In the genomic region with DNA sequence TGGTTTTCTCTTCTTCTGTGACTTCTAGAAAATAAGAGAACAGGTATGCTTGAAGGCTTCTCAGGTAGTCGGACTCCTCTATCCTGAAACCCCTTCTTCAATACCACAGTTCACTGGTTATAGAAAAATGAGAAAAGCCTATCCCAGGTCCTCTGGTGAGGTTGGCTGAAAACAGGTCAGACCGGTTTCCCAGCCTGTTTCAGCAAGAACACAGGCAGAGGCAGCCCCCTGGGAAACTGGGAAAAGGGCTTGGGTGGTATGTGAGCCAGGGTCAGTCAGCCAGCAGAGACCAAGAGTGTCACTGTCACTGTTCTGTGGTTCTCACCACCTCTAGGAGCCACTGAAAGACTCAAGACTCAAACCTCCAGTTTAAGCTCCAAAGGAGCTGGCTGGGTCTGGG, we compare ENCODE assay signal across 13 mouse cellular contexts. TPM values are rescaled to one million over a fixed set of nuclear protein-coding genes. Genes with fewer than 3 reads are reported as not detected.
DNase-seq lines count a peak whose midpoint lies in the region; ATAC-seq lines count a peak whose summit lies in the region.
"Had no signal": no experiment of that assay in that cellular context is flagged by ENCODE, and none has a peak within 500 bp of the region (broad histone marks: within the 10 kb centered on the region; RNA-seq: fewer than 3 reads in every experiment).

No protein-coding gene starts in this region.

- no peak for ATAC-seq in midbrain, embryonic 12.5 days (ENCODE audit: low FRiP score, low read depth)
- ATAC-seq in midbrain, embryonic 11.5 days (ENCODE audit: low FRiP score), result no peak
- no peak for ATAC-seq in hindbrain, embryonic 13.5 days (ENCODE audit: low FRiP score)
- ATAC-seq in midbrain, embryonic 15.5 days (replicated peaks), result no peak

- peak overlapping the region; percentile 30 for H3K27ac ChIP-seq in midbrain, embryonic 12.5 days (replicated peaks)
- H3K27ac ChIP-seq in midbrain, embryonic 11.5 days (ENCODE audit: low read depth, low read length), result no peak overlapping the region
- 0 out of 2 replicates have a peak overlapping the region, but pooled peaks have one; percentile 5 for H3K27ac ChIP-seq in hindbrain, embryonic 13.5 days
- 0 out of 2 replicates have a peak overlapping the region, but pooled peaks have one; percentile 50 for H3K27ac ChIP-seq in midbrain, embryonic 15.5 days

- WGBS in midbrain, embryonic 12.5 days, result 58% methylated on average over 2 of the region's 2 CpGs
- WGBS in midbrain, embryonic 11.5 days, result 63% methylated on average over 2 of the region's 2 CpGs
- WGBS in hindbrain, embryonic 13.5 days, result 45% methylated on average over 2 of the region's 2 CpGs
- WGBS in midbrain, embryonic 15.5 days, result 44% methylated on average over 2 of the region's 2 CpGs

- H3K36me3 ChIP-seq in midbrain, embryonic 12.5 days, result peaks cover 62% of the 10 kb centered on the region
- H3K36me3 ChIP-seq in midbrain, embryonic 11.5 days (ENCODE audit: control insufficient read depth, insufficient read depth, low read length), result peaks cover 13% of the 10 kb centered on the region
- peaks cover 55% of the 10 kb centered on the region for H3K36me3 ChIP-seq in hindbrain, embryonic 13.5 days
- H3K36me3 ChIP-seq in midbrain, embryonic 15.5 days (replicated peaks), result peaks cover 29% of the 10 kb centered on the region

- no peak overlapping the region for H3K4me2 ChIP-seq in midbrain, embryonic 12.5 days (replicated peaks)
- H3K4me2 ChIP-seq in midbrain, embryonic 11.5 days, result no peak overlapping the region
- H3K4me2 ChIP-seq in hindbrain, embryonic 13.5 days, result peak overlapping the region; percentile 21; the same call in 1 of the 2 replicates
- H3K4me2 ChIP-seq in midbrain, embryonic 15.5 days, result no peak overlapping the region

- no peak for DNase-seq in midbrain, embryonic 11.5 days (ENCODE audit: low spot score, missing footprints)
- DNase-seq in kidney, postnatal 10 days, result peak; percentile 70
- no peak for DNase-seq in spleen, adult 12 weeks (ENCODE audit: low spot score)
- DNase-seq in left cerebral cortex, adult 8-10 months (ENCODE audit: low spot score in 2 of 2), result no peak
- no peak for DNase-seq in right cerebral cortex, adult 18-20 months
- DNase-seq: gastrocnemius, postnatal 14 days; retina, postnatal 1 day; thymus, postnatal 25 days had no signal

- H3K9ac ChIP-seq in midbrain, embryonic 12.5 days (replicated peaks), result no peak overlapping the region; the same call in 1 of the 2 replicates
- no peak overlapping the region for H3K9ac ChIP-seq in midbrain, embryonic 11.5 days (ENCODE audit: low read length)
- H3K9ac ChIP-seq in hindbrain, embryonic 13.5 days, result 0 out of 2 replicates have a peak overlapping the region, but pooled peaks have one; percentile 35
- no peak overlapping the region for H3K9ac ChIP-seq in midbrain, embryonic 15.5 days

- H3K9me3 ChIP-seq in midbrain, embryonic 12.5 days, result no peaks in the 10 kb centered on the region
- no peaks in the 10 kb centered on the region for H3K9me3 ChIP-seq in midbrain, embryonic 11.5 days (ENCODE audit: control insufficient read depth, low read length)
- H3K9me3 ChIP-seq in hindbrain, embryonic 13.5 days, result no peaks in the 10 kb centered on the region
- no peaks in the 10 kb centered on the region for H3K9me3 ChIP-seq in midbrain, embryonic 15.5 days

- peak overlapping the region; percentile 1; the same call in 1 of the 2 replicates for H3K4me3 ChIP-seq in midbrain, embryonic 12.5 days
- H3K4me3 ChIP-seq in midbrain, embryonic 11.5 days (ENCODE audit: low read depth, low read length), result no peak overlapping the region
- no peak overlapping the region for H3K4me3 ChIP-seq in hindbrain, embryonic 13.5 days
- H3K4me3 ChIP-seq in midbrain, embryonic 15.5 days, result no peak overlapping the region

- no peaks in the 10 kb centered on the region for H3K27me3 ChIP-seq in midbrain, embryonic 12.5 days
- H3K27me3 ChIP-seq in midbrain, embryonic 11.5 days (ENCODE audit: control insufficient read depth, insufficient read depth, low read length), result no peaks in the 10 kb centered on the region
- H3K27me3 ChIP-seq in hindbrain, embryonic 13.5 days, result no peaks in the 10 kb centered on the region
- no peaks in the 10 kb centered on the region for H3K27me3 ChIP-seq in midbrain, embryonic 15.5 days (replicated peaks)

- H3K4me1 ChIP-seq in midbrain, embryonic 12.5 days, result peaks cover 33% of the 10 kb centered on the region
- peaks cover 15% of the 10 kb centered on the region; the same call in 1 of the 2 replicates for H3K4me1 ChIP-seq in midbrain, embryonic 11.5 days (ENCODE audit: control insufficient read depth, insufficient read depth, low read length)
- peaks cover 40% of the 10 kb centered on the region for H3K4me1 ChIP-seq in hindbrain, embryonic 13.5 days (replicated peaks)
- peaks cover 27% of the 10 kb centered on the region for H3K4me1 ChIP-seq in midbrain, embryonic 15.5 days

RNA-seq across cellular contexts. Expression of a gene that starts 3.5 kb away (rescaled TPM):
- 2,082 and 2,101 TPM in 2 replicates for polyA plus RNA-seq in midbrain, embryonic 12.5 days (2016; fragmentation: Nextera tagmentation; extraction: Ambion mirVana)
- 1,816 and 1,974 TPM in 2 replicates for polyA plus RNA-seq in midbrain, embryonic 11.5 days (2014; fragmentation: Nextera tagmentation; extraction: Ambion mirVana)
- polyA plus RNA-seq in hindbrain, embryonic 13.5 days (2015; fragmentation: Nextera tagmentation; extraction: Ambion mirVana), result 1,788 and 1,829 TPM in 2 replicates
- polyA plus RNA-seq in midbrain, embryonic 15.5 days (2015; fragmentation: Nextera tagmentation; extraction: Ambion mirVana), result 1,751 and 1,836 TPM in 2 replicates
- total RNA-seq in left cerebral cortex, adult 8-10 months (2022), result 10 to 100 TPM; 37.4 to 69.7 (median 61.1) TPM

RNA-seq across cellular contexts. Expression of a gene that starts 25.6 kb away (rescaled TPM):
- 188 and 190 TPM in 2 replicates for polyA plus RNA-seq in midbrain, embryonic 12.5 days (2016; fragmentation: Nextera tagmentation; extraction: Ambion mirVana)
- polyA plus RNA-seq in midbrain, embryonic 11.5 days (2014; fragmentation: Nextera tagmentation; extraction: Ambion mirVana), result 225 and 234 TPM in 2 replicates
- 111 and 113 TPM in 2 replicates for polyA plus RNA-seq in hindbrain, embryonic 13.5 days (2015; fragmentation: Nextera tagmentation; extraction: Ambion mirVana)
- polyA plus RNA-seq in midbrain, embryonic 15.5 days (2015; fragmentation: Nextera tagmentation; extraction: Ambion mirVana), result 86.1 and 99.3 TPM in 2 replicates
- total RNA-seq in left cerebral cortex, adult 8-10 months (2022), result 10 to 100 TPM; 22.3 to 28.6 (median 25.9) TPM

RNA-seq across cellular contexts. Expression of a gene that starts 25.9 kb away (rescaled TPM):
- not detected in 2 replicates for polyA plus RNA-seq in midbrain, embryonic 12.5 days (2016; fragmentation: Nextera tagmentation; extraction: Ambion mirVana)
- not detected in 2 replicates for polyA plus RNA-seq in midbrain, embryonic 11.5 days (2014; fragmentation: Nextera tagmentation; extraction: Ambion mirVana)
- polyA plus RNA-seq in hindbrain, embryonic 13.5 days (2015; fragmentation: Nextera tagmentation; extraction: Ambion mirVana), result 0.36 TPM in 1 of 2 replicates, not detected in the other
- polyA plus RNA-seq in midbrain, embryonic 15.5 days (2015; fragmentation: Nextera tagmentation; extraction: Ambion mirVana), result 0.56 TPM in 1 of 2 replicates, not detected in the other
- not detected for total RNA-seq in left cerebral cortex, adult 8-10 months (2022)
- total RNA-seq: gastrocnemius, postnatal 14 days; megakaryocyte-erythroid progenitor cell, adult 5-6 weeks; MEL had no signal

RNA-seq across cellular contexts. Expression of a gene that starts 26.1 kb away (rescaled TPM):
- not detected in 2 replicates for polyA plus RNA-seq in midbrain, embryonic 12.5 days (2016; fragmentation: Nextera tagmentation; extraction: Ambion mirVana)
- polyA plus RNA-seq in midbrain, embryonic 11.5 days (2014; fragmentation: Nextera tagmentation; extraction: Ambion mirVana), result not detected in 2 replicates
- 0.13 TPM in 1 of 2 replicates, not detected in the other for polyA plus RNA-seq in hindbrain, embryonic 13.5 days (2015; fragmentation: Nextera tagmentation; extraction: Ambion mirVana)
- polyA plus RNA-seq in midbrain, embryonic 15.5 days (2015; fragmentation: Nextera tagmentation; extraction: Ambion mirVana), result 0.49 and 0.52 TPM in 2 replicates
- total RNA-seq in left cerebral cortex, adult 8-10 months (2022), result under 1 TPM; 0.38 to 0.60 (median 0.46) TPM
- total RNA-seq: gastrocnemius, postnatal 14 days; megakaryocyte-erythroid progenitor cell, adult 5-6 weeks; MEL had no signal

RNA-seq across cellular contexts. Expression of a gene that starts 55.5 kb away (rescaled TPM):
- 31.9 and 33.7 TPM in 2 replicates for polyA plus RNA-seq in midbrain, embryonic 12.5 days (2016; fragmentation: Nextera tagmentation; extraction: Ambion mirVana)
- polyA plus RNA-seq in midbrain, embryonic 11.5 days (2014; fragmentation: Nextera tagmentation; extraction: Ambion mirVana), result 23.3 and 23.7 TPM in 2 replicates
- 34.9 and 36.2 TPM in 2 replicates for polyA plus RNA-seq in hindbrain, embryonic 13.5 days (2015; fragmentation: Nextera tagmentation; extraction: Ambion mirVana)
- polyA plus RNA-seq in midbrain, embryonic 15.5 days (2015; fragmentation: Nextera tagmentation; extraction: Ambion mirVana), result 38.6 and 39.9 TPM in 2 replicates
- 10 to 100 TPM; 54.0 to 70.8 (median 55.5) TPM for total RNA-seq in left cerebral cortex, adult 8-10 months (2022)
